Mouse (Mus musculus) embryonic facial prominence, embryonic 10.5 days (tissue): ENCODE measurements around the gene Usp29. TPM values are rescaled to one million over a fixed set of nuclear protein-coding genes. Genes with fewer than 3 reads are reported as not detected.

Experiments used
- DNase-seq: peaks from one replicate; pipeline ENCODE4 v3.0.0-alpha.2; 2017; ENCODE audit warnings: low spot score
- H3K27ac ChIP-seq: fragments of 300-500 bp; sonication (generic); replicated peaks from 2 replicates; pipeline ENCODE4 v1.5.1; 2016; ENCODE audit warnings: mild to moderate bottlenecking
- H3K27me3 ChIP-seq: fragments of 300-500 bp; sonication (generic); replicated peaks from 2 replicates; pipeline ENCODE4 v1.6.1; 2016; ENCODE audit warnings: low read depth, mild to moderate bottlenecking; ENCODE audit not compliant: poor library complexity, severe bottlenecking
- H3K36me3 ChIP-seq: fragments of 300-500 bp; sonication (generic); replicated peaks from 2 replicates; pipeline ENCODE4 v1.6.1; 2016; ENCODE audit warnings: mild to moderate bottlenecking, moderate library complexity
- H3K4me1 ChIP-seq: fragments of 300-500 bp; sonication (generic); 2 replicates; pipeline ENCODE4 v1.6.1; 2016
- H3K4me3 ChIP-seq: fragments of 300-500 bp; sonication (generic); 2 replicates; pipeline ENCODE4 v1.5.1; 2016; ENCODE audit warnings: mild to moderate bottlenecking, moderate library complexity
- H3K9me3 ChIP-seq: fragments of 300-500 bp; sonication (generic); 2 replicates; pipeline ENCODE4 v1.6.1; 2016; ENCODE audit warnings: mild to moderate bottlenecking
- WGBS: fragments of 180-500 bp; shearing (Covaris S2); methylation state at CpG from one replicate; pipeline ENCODE4 v1.1.7; 2016; 5-methylcytosine and 5-hydroxymethylcytosine counted together
- polyA plus RNA-seq: library from polyadenylated mRNA; unstranded; fragments of >200 nt; fragmentation: Nextera tagmentation; extraction: Ambion mirVana; gene quantifications from 2 replicates; pipeline ENCODE4 v1.2.1, GENCODE M21; 2016

Gene Usp29
- polyA plus RNA-seq: 15.9 and 17.6 TPM in 2 replicates

DNA sequence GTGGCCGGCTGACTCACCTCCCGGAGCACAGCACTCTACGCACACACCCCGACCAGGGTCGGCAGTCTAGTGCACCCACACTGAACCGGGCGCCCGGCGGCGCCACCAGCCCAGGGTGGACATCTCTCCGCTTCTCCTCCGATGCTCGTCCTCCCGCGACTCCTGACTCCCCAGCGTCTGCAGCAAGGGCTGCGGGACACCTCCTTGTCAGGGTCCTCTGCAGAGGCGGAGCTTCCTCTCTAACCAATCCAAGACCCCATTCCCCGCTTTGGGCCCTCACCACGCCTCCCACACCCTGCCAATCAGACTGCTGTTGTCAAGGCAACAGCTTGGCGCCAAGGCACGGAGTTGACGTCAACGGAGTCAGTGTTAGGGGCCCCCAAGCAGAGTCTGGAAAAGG lies at the start of gene Usp29, which contains the start of gene Peg3:
TSS of gene Usp29 (plus strand) at position 338 of the 400 bp plus-strand sequence.
TSS of gene Peg3 (minus strand) at position 191 of the 400 bp plus-strand sequence.
- peaks cover 29% of the 10 kb centered on the region for H3K36me3 ChIP-seq
- WGBS: 45% methylated on average over 24 of the region's 24 CpGs

DNA sequence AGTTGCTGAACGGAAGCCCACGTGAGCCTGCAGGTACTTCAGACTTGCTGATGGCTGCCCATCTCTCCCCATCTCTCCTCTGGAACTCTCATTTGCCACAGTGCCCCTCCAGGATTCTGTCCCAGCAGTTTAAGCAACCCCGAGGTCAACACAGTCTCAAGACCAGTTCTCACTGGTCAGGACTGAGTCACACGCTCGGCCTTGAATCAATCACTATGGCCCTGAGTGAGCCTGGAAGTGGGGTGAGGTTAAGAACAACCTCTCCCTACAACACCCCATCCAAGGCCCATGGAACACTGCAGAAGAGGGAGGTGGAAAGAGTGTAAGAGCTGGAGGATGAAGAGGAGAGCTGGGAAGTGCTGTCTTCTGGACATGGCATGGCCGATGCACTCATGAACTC lies 44.9 kb upstream of the Usp29 start:
- Histone ChIP-seq H3K4me3 (no peak overlapping the region), H3K27ac (no peak overlapping the region), H3K4me1 (no peaks in the 10 kb centered on the region), H3K36me3 (peaks cover 64% of the 10 kb centered on the region), H3K27me3 (no peaks in the 10 kb centered on the region), H3K9me3 (peaks cover 3% of the 10 kb centered on the region; the same call in 1 of the 2 replicates)
- WGBS: 91% methylated on average over 6 of the region's 6 CpGs
- DNase-seq: no peak

More for the DNA sequence above, at the start of gene Usp29, which contains the start of gene Peg3:
- Histone ChIP-seq H3K4me3 (peak within 1 kb of the TSS; percentile 68), H3K27me3 (no peaks in the 10 kb centered on the region), H3K9me3 (peaks cover 43% of the 10 kb centered on the region), H3K27ac (peak within 1 kb of the TSS; percentile 89), H3K4me1 (no peaks in the 10 kb centered on the region)
- DNase-seq: peak; percentile 93

DNA sequence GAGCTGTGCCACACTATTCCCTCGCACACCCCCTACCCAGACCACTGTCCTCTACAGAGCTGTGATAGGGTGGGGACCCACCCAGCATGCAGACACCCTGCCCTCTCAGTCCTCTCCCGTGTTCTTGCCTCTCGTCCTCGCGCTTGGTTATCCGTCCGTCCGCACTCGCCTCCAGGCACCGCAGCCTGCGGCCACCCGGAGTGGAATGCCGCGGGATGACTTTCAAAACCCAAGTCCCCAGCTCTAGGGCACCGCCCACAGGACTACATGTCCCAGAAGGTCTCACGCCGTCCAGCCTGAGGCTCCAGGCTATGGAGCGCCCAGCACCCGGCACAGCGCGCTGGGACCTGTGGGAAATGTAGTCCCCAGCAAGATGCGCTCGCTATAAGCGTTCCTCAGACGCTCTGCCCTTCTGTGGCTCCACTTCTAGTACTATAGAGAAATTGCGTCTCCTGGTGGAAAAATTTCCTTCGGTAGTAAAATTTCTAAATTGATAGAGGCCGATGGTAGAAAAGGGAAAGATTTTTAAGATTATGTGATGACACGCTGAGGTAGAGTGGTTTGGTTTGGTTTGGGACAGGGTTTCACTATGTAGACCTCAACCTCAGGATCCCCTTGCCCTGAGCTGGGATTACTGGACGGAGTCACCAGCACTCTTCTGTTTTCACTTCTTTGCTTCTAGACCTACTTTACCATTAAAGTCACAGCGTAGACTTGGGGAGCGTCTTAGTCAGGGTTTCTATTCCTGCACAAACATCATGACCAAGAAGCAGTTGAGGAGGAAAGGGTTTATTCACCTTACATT lies 33.9 kb upstream of the Usp29 start, which contains the start of gene Zim1:
TSS of gene Zim1 (minus strand) at position 210 of the 805 bp plus-strand sequence.
- peak within 1 kb of the TSS; percentile 65 for H3K4me3 ChIP-seq
- DNase-seq: peak; percentile 92
- H3K36me3 ChIP-seq: 0 out of 2 replicates have a peak, but pooled peaks cover under 1% of the 10 kb centered on the region
- H3K27me3 ChIP-seq: no peaks in the 10 kb centered on the region
- 12% methylated on average over 32 of the region's 32 CpGs for WGBS
- peaks cover 3% of the 10 kb centered on the region; the same call in 1 of the 2 replicates for H3K4me1 ChIP-seq
- H3K9me3 ChIP-seq: no peaks in the 10 kb centered on the region
- peak within 1 kb of the TSS; percentile 70 for H3K27ac ChIP-seq

DNA sequence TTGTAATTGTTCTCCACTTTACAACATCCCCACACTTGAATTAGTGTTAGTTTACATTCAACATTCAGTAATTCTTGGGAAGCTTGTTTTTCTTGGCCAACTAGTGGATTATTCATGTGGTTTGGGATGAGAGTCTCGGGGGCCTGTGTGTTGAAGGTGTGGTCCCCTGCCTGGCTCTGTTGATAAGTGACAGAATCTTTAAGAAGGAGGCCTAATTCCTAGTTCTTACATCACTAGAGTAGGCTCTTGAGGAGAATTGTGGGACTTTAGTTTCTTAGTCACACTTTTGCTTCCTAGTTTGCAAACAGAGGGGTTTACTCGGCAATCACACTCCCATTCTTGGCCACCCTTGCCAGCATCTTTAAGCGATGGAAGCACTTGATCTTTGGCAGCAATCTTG lies 31.1 kb upstream of the Usp29 start:
- H3K27ac ChIP-seq: no peak overlapping the region
- WGBS: 84% methylated on average over 3 of the region's 3 CpGs
- peaks cover 3% of the 10 kb centered on the region; the same call in 1 of the 2 replicates for H3K4me1 ChIP-seq
- no peaks in the 10 kb centered on the region for H3K27me3 ChIP-seq
- no peaks in the 10 kb centered on the region for H3K9me3 ChIP-seq
- no peak overlapping the region for H3K4me3 ChIP-seq
- 0 out of 2 replicates have a peak, but pooled peaks cover 11% of the 10 kb centered on the region for H3K36me3 ChIP-seq
- DNase-seq: no peak

DNA sequence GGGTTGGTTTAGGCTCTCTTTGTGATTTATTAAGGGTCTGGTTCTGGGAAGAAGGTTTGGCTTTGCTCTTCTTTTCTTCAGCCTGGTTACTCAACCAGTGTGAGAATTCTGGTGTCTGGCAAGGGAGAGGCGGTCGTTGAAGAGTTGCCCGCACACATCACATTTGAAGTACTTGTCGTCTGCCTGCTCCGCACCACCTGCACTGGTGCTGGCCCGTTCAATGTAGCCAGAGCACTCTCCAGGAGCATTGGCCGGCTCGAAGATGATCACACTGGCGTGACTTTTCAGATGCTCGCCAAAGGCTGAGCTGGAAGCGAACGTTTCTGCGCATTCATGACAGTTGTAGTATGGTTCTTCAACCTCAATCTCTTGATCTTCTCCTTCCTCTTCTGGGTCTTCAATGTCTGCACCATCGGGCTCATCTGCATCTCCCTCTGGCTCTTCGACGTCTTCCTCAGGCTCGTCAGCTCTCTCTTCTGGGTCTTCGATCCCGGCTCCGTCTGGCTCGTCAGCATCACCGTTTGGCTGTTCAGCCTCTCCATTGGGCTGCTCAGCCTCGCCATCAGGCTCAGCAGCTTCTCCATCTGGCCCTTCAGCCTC lies 22.9 kb upstream of the Usp29 start:
- peaks cover 82% of the 10 kb centered on the region for H3K36me3 ChIP-seq
- WGBS: 93% methylated on average over 23 of the region's 23 CpGs
- DNase-seq: no peak

DNA sequence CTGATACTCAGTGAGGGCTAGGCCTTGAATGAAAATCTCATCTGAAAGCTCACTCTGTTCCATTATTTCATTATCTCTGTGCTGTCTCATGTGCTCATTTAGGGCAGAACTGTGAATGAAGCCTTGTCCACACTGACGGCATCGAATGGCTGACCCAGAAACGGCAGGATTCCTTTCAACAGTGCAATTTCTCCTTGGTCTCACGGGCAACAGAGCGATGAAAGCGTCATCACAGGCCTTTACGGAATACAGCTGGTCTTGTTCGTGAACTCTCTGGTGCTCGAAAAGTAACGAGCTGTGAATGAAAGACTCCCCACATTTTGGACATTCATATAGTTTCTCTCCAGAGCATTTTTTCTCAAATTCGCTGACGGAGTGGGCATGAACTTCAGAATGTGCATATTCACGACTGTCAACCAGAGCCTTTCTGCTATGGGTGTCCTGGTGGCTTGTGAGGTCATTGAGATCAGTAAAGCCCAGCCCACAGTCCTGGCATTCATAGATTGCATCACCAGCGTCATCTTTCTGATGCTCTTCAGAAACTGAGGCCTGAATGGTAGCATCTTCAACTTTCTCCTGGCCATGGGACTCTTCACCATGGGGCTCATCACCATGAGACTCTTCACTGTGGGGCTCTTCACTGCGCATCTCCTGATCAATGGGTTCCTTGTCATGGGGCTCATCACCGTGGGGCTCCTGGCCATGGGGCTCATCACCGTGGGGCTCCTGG lies 21.8 kb upstream of the Usp29 start:
- 94% methylated on average over 17 of the region's 17 CpGs for WGBS
- DNase-seq: no peak
- Histone ChIP-seq H3K27ac (no peak overlapping the region), H3K4me3 (no peak overlapping the region), H3K36me3 (peaks cover 93% of the 10 kb centered on the region), H3K9me3 (peaks cover 22% of the 10 kb centered on the region), H3K4me1 (no peaks in the 10 kb centered on the region), H3K27me3 (no peaks in the 10 kb centered on the region)

More for the DNA sequence above, 22.9 kb upstream of the Usp29 start:
- no peaks in the 10 kb centered on the region for H3K4me1 ChIP-seq
- H3K27me3 ChIP-seq: no peaks in the 10 kb centered on the region
- H3K4me3 ChIP-seq: no peak overlapping the region
- H3K9me3 ChIP-seq: peaks cover 22% of the 10 kb centered on the region
- no peak overlapping the region for H3K27ac ChIP-seq

DNA sequence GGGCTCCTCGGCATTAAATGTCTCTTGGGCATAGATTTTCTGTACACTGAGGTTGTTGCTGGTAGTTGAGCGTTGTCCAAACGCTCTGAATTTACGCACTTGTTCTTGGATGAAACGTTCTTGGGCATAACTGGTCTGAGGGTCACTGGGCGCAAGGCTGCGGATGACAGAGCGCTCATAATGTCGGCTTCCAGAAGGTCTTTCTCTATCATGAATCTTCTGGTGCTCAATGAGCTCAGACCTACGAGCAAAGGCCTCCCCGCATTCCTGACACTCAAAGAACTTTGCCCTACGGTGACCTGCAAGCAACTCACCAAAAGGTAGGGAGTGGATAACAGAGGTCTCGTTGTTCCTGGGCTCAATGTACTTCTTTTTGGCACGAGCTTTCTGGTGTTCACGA lies 21.0 kb upstream of the Usp29 start:
- H3K9me3 ChIP-seq: peaks cover 22% of the 10 kb centered on the region
- H3K36me3 ChIP-seq: peaks cover 95% of the 10 kb centered on the region
- no peaks in the 10 kb centered on the region for H3K27me3 ChIP-seq
- H3K4me1 ChIP-seq: no peaks in the 10 kb centered on the region
- WGBS: 92% methylated on average over 15 of the region's 15 CpGs
- no peak overlapping the region for H3K4me3 ChIP-seq
- DNase-seq: no peak
- H3K27ac ChIP-seq: no peak overlapping the region

DNA sequence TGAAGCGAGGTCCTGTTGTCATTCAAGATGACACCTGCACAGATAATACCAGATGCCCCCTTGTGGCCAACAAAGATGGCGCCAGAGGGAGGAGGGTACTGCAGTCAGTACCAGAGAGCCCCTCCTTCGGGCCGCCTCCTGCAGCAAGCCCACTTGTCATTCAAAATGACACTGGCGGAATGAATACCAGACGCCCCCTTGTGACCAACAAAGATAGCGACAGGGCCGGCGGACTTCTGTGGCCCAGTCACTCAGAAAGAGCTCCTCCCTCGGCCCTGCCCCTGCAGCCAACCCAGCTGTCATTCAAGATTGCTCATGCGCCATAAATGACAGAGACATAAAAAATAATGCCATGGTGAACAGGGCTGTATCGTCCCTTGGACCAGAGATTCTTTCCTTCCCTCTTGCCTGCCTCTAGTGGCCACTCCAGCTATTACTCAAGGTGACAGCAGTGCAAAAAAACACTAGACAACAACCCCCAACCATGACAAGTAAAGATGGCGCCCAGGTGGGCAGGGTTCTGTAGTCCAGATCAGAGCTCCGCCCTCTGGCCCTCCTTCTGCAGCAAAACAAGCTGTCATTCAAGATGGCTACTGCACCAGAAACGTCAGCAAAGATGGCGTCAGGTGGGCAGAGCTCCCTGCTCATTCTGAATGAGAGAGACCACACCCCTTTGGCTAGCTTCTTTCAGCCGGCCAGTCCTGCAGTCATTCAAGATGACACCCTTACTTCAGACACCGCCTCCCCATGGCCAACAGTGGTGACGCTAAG lies 2.8 kb upstream of the Usp29 start:
- H3K27ac ChIP-seq: peak overlapping the region; percentile 89

DNA sequence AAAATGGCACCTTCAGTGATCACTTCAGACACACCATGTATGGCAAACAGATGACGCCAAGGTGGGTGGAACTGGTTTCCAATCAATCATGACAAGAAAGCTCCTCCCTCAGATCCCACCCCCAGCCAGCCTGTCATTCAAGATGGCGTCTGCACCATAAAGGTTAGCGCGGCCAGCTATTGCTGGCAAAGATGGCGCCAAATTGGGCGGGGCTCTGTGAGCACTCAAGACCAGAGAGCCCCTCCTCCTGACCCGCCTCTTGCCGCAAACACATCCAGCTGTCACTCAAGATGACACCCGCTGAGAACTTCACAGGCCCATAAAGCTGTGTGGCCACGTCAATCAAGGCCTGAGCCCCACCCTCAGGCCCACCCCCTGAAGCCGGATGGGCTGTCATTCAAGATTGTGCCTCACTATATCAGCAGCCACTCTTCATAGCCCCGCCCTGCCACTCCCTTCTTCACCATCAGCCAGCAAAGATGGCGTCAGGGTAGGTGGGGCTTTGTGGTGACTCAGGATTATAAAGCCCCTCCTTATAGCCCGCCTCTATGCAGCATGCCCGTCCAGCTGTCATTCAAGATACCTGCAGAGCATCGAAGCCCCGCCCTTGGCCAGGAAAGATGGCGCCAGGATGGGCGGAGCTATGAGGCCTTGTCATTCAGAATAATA lies 2.0 kb upstream of the Usp29 start:
- H3K36me3 ChIP-seq: peaks cover 42% of the 10 kb centered on the region
- no peaks in the 10 kb centered on the region for H3K4me1 ChIP-seq
- 46% methylated on average over 19 of the region's 19 CpGs for WGBS
- H3K27me3 ChIP-seq: no peaks in the 10 kb centered on the region
- peaks cover 43% of the 10 kb centered on the region for H3K9me3 ChIP-seq
- peak; percentile 90 for DNase-seq
- peak overlapping the region; percentile 89 for H3K27ac ChIP-seq
- peak overlapping the region; percentile 68 for H3K4me3 ChIP-seq

More for the DNA sequence above, 2.8 kb upstream of the Usp29 start:
- H3K27me3 ChIP-seq: no peaks in the 10 kb centered on the region
- peaks cover 43% of the 10 kb centered on the region for H3K9me3 ChIP-seq
- H3K4me1 ChIP-seq: no peaks in the 10 kb centered on the region
- peak; percentile 76 for DNase-seq
- peak overlapping the region; percentile 68 for H3K4me3 ChIP-seq
- WGBS: 52% methylated on average over 19 of the region's 19 CpGs
- H3K36me3 ChIP-seq: peaks cover 50% of the 10 kb centered on the region

DNA sequence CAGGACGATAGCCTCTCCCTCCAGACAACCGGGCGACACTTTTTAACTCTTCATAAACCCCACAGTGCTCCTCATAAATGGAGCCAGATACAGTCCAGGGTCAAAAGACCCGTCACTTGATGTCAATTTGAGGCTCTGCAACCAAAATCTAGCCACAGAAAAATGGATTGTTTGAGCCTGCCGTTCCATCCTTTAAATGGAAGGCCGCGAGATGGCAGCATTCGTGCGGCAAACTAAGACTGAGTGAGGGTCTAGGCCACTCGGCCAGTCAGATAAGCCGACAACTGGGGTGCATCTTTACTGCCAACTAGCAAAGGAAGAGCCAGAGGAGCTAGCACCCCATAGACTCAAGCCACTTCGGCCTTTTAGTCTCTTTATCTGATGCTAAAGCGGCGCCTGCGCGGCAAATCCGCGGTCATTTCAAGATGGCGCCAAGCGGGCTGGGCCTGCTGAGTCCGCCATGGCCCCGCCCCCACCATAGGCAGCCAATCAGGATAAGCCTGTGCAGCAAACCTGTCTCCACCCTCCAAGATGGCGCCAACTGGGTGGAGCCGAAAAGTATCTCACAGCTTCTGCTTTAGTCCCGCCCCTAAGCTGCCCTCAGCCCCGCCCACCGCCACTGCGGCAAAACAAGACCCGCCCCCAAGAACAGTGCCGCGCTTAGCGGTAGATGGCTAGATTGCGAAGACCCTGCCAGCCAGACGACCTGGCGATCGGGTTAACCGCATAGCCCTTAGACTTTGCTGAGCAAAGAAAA lies 1.1 kb upstream of the Usp29 start:
- Histone ChIP-seq H3K9me3 (peaks cover 43% of the 10 kb centered on the region), H3K4me1 (no peaks in the 10 kb centered on the region), H3K4me3 (peak overlapping the region; percentile 68), H3K36me3 (peaks cover 34% of the 10 kb centered on the region), H3K27ac (peak overlapping the region; percentile 89), H3K27me3 (no peaks in the 10 kb centered on the region)
- peak; percentile 95 for DNase-seq
- WGBS: 45% methylated on average over 37 of the region's 37 CpGs

DNA sequence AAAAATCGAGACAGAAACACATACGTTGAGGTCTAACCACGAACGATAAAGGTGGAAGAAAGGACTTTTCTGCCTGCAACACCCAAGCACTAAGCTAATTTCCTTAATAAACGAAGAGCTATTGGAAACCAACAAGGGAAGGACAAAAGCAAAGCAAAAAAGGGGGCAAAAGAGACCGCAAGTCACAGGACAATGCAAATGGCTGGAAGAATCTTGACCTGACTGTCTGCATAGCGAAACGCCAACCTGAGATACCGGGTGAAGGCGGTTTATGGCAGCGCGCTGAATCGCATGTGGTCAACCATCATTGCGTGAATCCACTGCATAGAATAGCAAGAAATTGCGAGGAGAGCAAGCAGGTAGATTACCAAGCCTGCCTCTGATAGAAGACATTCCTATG lies 423 bp downstream of the Usp29 start:
- H3K36me3 ChIP-seq: peaks cover 24% of the 10 kb centered on the region
- H3K4me3 ChIP-seq: peak overlapping the region; percentile 68
- peak overlapping the region; percentile 89 for H3K27ac ChIP-seq
- H3K27me3 ChIP-seq: no peaks in the 10 kb centered on the region
- H3K9me3 ChIP-seq: peaks cover 43% of the 10 kb centered on the region
- DNase-seq: peak; percentile 59
- WGBS: 51% methylated on average over 15 of the region's 15 CpGs
- no peaks in the 10 kb centered on the region for H3K4me1 ChIP-seq
